Mouse (Mus musculus) hindbrain, embryonic 11.5 days (tissue): ENCODE results near the gene Slit3. TPM values are rescaled to one million over a fixed set of nuclear protein-coding genes. Genes with fewer than 3 reads are reported as not detected.

Experiments
- ATAC-seq: fragments of 200-750 bp; cut with Nextera tagmentation; 2 replicates; pipeline ENCODE4 v1.8.0; 2017; ENCODE audit warnings: mild to moderate bottlenecking, moderate TSS enrichment, moderate library complexity; ENCODE audit not compliant: low FRiP score
- DNase-seq: peaks from one replicate; pipeline ENCODE4 v3.0.0-alpha.2; 2015; ENCODE audit warnings: low spot score
- H3K27ac ChIP-seq: fragments of 300-500 bp; sonication (generic); 2 replicates; pipeline ENCODE4 v1.5.1; 2014; ENCODE audit warnings: mild to moderate bottlenecking, low read depth, low read length
- H3K27me3 ChIP-seq: fragments of 300-500 bp; sonication (generic); 2 replicates; pipeline ENCODE4 v1.6.1; 2014; ENCODE audit warnings: mild to moderate bottlenecking, low read length, moderate library complexity, mixed read lengths; ENCODE audit not compliant: control insufficient read depth, insufficient read depth
- H3K36me3 ChIP-seq: fragments of 300-500 bp; sonication (generic); 2 replicates; pipeline ENCODE4 v1.6.1; 2014; ENCODE audit warnings: mild to moderate bottlenecking, low read length, moderate library complexity, mixed read lengths; ENCODE audit not compliant: control insufficient read depth, insufficient read depth
- H3K4me1 ChIP-seq: fragments of 300-500 bp; sonication (generic); replicated peaks from 2 replicates; pipeline ENCODE4 v1.6.1; 2014; ENCODE audit warnings: low read length, mixed read lengths; ENCODE audit not compliant: control insufficient read depth, insufficient read depth
- H3K4me2 ChIP-seq: fragments of 300-500 bp; sonication (generic); replicated peaks from 2 replicates; pipeline ENCODE4 v1.6.1; 2014; ENCODE audit warnings: mild to moderate bottlenecking, low read depth, low read length
- H3K4me3 ChIP-seq: fragments of 300-500 bp; sonication (generic); 2 replicates; pipeline ENCODE4 v1.5.1; 2014; ENCODE audit warnings: low read depth, low read length
- H3K9ac ChIP-seq: fragments of 300-500 bp; sonication (generic); 2 replicates; pipeline ENCODE4 v1.6.1; 2014; ENCODE audit warnings: low read depth, low read length
- H3K9me3 ChIP-seq: fragments of 300-500 bp; sonication (generic); 2 replicates; pipeline ENCODE4 v1.6.1; 2016; ENCODE audit warnings: low read length; ENCODE audit not compliant: control insufficient read depth
- WGBS: fragments of 180-500 bp; shearing (Covaris S2); extraction: QIAGEN DNeasy Blood & Tissue Kit; methylation state at CpG from one replicate; pipeline ENCODE4 v1.1.7; 2014; 5-methylcytosine and 5-hydroxymethylcytosine counted together
- polyA plus RNA-seq: library from polyadenylated mRNA; unstranded; fragments of >200 nt; fragmentation: Nextera tagmentation; extraction: Ambion mirVana; gene quantifications from 2 replicates; pipeline ENCODE4 v1.2.1, GENCODE M21; 2014

The Slit3 gene
- polyA plus RNA-seq, 1 experiment from 2014 or later = 39.3 TPM

GRCm38 (mm10) chr11:35136625-35137024 is 15.6 kb downstream of the Slit3 start:
- Histone ChIP-seq H3K4me1 (no peaks in the 10 kb centered on the region), H3K4me3 (no peak overlapping the region), H3K4me2 (no peak overlapping the region), H3K36me3 (no peaks in the 10 kb centered on the region), H3K27me3 (no peaks in the 10 kb centered on the region), H3K9me3 (no peaks in the 10 kb centered on the region), H3K9ac (no peak overlapping the region), H3K27ac (no peak overlapping the region)
- WGBS = 90% methylated on average over 9 of the region's 9 CpGs
- no peak for DNase-seq
- ATAC-seq = no peak

GRCm38 (mm10) chr11:35140092-35140491 is 19.1 kb downstream of the Slit3 start:
- no peak for DNase-seq
- Histone ChIP-seq H3K9ac (no peak overlapping the region), H3K36me3 (no peaks in the 10 kb centered on the region), H3K4me1 (no peaks in the 10 kb centered on the region), H3K27ac (no peak overlapping the region), H3K4me2 (no peak overlapping the region), H3K27me3 (no peaks in the 10 kb centered on the region), H3K4me3 (no peak overlapping the region), H3K9me3 (no peaks in the 10 kb centered on the region)
- no peak for ATAC-seq
- WGBS = 92% methylated on average over 6 of the region's 6 CpGs

- no peak overlapping the region for H3K9ac ChIP-seq
- no peaks in the 10 kb centered on the region for H3K4me1 ChIP-seq
- H3K4me2 ChIP-seq = no peak overlapping the region
- H3K36me3 ChIP-seq = no peaks in the 10 kb centered on the region
- no peak overlapping the region for H3K4me3 ChIP-seq
- H3K27me3 ChIP-seq = no peaks in the 10 kb centered on the region
- no peak overlapping the region for H3K27ac ChIP-seq
- WGBS = 77% methylated on average over 5 of the region's 5 CpGs
- ATAC-seq (no peak), DNase-seq (no peak)
- H3K9me3 ChIP-seq = no peaks in the 10 kb centered on the region
Observed at GRCm38 (mm10) chr11:35142202-35142601, 21.2 kb downstream of the Slit3 start.

GRCm38 (mm10) chr11:35142698-35143360 is 21.8 kb downstream of the Slit3 start:
- no peak for DNase-seq
- H3K27ac ChIP-seq = no peak overlapping the region
- no peak overlapping the region for H3K9ac ChIP-seq
- no peaks in the 10 kb centered on the region for H3K27me3 ChIP-seq
- no peaks in the 10 kb centered on the region for H3K36me3 ChIP-seq
- H3K4me3 ChIP-seq = no peak overlapping the region
- no peaks in the 10 kb centered on the region for H3K4me1 ChIP-seq
- H3K9me3 ChIP-seq = no peaks in the 10 kb centered on the region
- no peak overlapping the region for H3K4me2 ChIP-seq
- WGBS = 74% methylated on average over 7 of the region's 7 CpGs
- ATAC-seq = no peak

- no peaks in the 10 kb centered on the region for H3K36me3 ChIP-seq
- no peak for DNase-seq
- no peak overlapping the region for H3K27ac ChIP-seq
- ATAC-seq = no peak
- H3K9me3 ChIP-seq = no peaks in the 10 kb centered on the region
- no peak overlapping the region for H3K4me3 ChIP-seq
- WGBS = 95% methylated on average over 11 of the region's 11 CpGs
- H3K4me2 ChIP-seq = no peak overlapping the region
- no peaks in the 10 kb centered on the region for H3K27me3 ChIP-seq
- H3K4me1 ChIP-seq = no peaks in the 10 kb centered on the region; the same call in none of the 2 replicates
- no peak overlapping the region for H3K9ac ChIP-seq
Observed at GRCm38 (mm10) chr11:35147818-35148445, 26.9 kb downstream of the Slit3 start.

- DNase-seq (peak; percentile 66), ATAC-seq (peak; percentile 96)
- Histone ChIP-seq H3K36me3 (no peaks in the 10 kb centered on the region), H3K4me1 (no peaks in the 10 kb centered on the region; the same call in none of the 2 replicates), H3K9me3 (no peaks in the 10 kb centered on the region), H3K4me2 (peak overlapping the region; percentile 31), H3K9ac (no peak overlapping the region), H3K27ac (no peak overlapping the region), H3K27me3 (no peaks in the 10 kb centered on the region), H3K4me3 (no peak overlapping the region)
- WGBS = 13% methylated on average over 12 of the region's 13 CpGs
Observed at GRCm38 (mm10) chr11:35151539-35151951, 30.5 kb downstream of the Slit3 start.

GRCm38 (mm10) chr11:35152875-35153274 is 31.9 kb downstream of the Slit3 start:
- H3K36me3 ChIP-seq = no peaks in the 10 kb centered on the region
- no peak overlapping the region for H3K4me2 ChIP-seq
- DNase-seq (no peak), ATAC-seq (no peak)
- H3K27ac ChIP-seq = no peak overlapping the region
- no peaks in the 10 kb centered on the region for H3K9me3 ChIP-seq
- H3K4me3 ChIP-seq = no peak overlapping the region
- H3K27me3 ChIP-seq = no peaks in the 10 kb centered on the region
- WGBS = 51% methylated on average over 2 of the region's 2 CpGs
- no peak overlapping the region for H3K9ac ChIP-seq
- no peaks in the 10 kb centered on the region; the same call in none of the 2 replicates for H3K4me1 ChIP-seq

- Histone ChIP-seq H3K4me1 (no peaks in the 10 kb centered on the region; the same call in none of the 2 replicates), H3K4me2 (no peak overlapping the region), H3K4me3 (no peak overlapping the region), H3K27me3 (no peaks in the 10 kb centered on the region), H3K9ac (no peak overlapping the region), H3K9me3 (no peaks in the 10 kb centered on the region), H3K36me3 (no peaks in the 10 kb centered on the region), H3K27ac (no peak overlapping the region)
- ATAC-seq (no peak), DNase-seq (no peak)
- 91% methylated on average over 5 of the region's 5 CpGs for WGBS
Observed at GRCm38 (mm10) chr11:35154449-35154848, 33.4 kb downstream of the Slit3 start.

GRCm38 (mm10) chr11:35155281-35155680 is 34.3 kb downstream of the Slit3 start:
- H3K4me1 ChIP-seq = no peaks in the 10 kb centered on the region; the same call in none of the 2 replicates
- 83% methylated on average over 7 of the region's 7 CpGs for WGBS
- no peak overlapping the region for H3K4me2 ChIP-seq
- no peaks in the 10 kb centered on the region for H3K9me3 ChIP-seq
- no peak overlapping the region for H3K27ac ChIP-seq
- no peak overlapping the region for H3K9ac ChIP-seq
- H3K27me3 ChIP-seq = no peaks in the 10 kb centered on the region
- H3K36me3 ChIP-seq = no peaks in the 10 kb centered on the region
- H3K4me3 ChIP-seq = no peak overlapping the region
- DNase-seq (no peak), ATAC-seq (no peak)
